Mouse (Mus musculus) erythroblast, embryonic 14.5 days (primary cell): ENCODE measurements around the gene Prop1. TPM values are rescaled to one million over a fixed set of nuclear protein-coding genes. Genes with fewer than 3 reads are reported as not detected.

Experiments
- H3K27me3 ChIP-seq: 2 replicates; pipeline ENCODE4 v1.6.1; 2012; ENCODE audit warnings: inconsistent platforms; ENCODE audit not compliant: control insufficient read depth
- H3K36me3 ChIP-seq: 2 replicates; pipeline ENCODE4 v1.6.1; 2012; ENCODE audit warnings: mild to moderate bottlenecking, inconsistent platforms; ENCODE audit not compliant: control insufficient read depth
- H3K4me1 ChIP-seq: 2 replicates; pipeline ENCODE4 v1.6.1; 2012; ENCODE audit warnings: inconsistent platforms; ENCODE audit not compliant: control insufficient read depth
- H3K4me3 ChIP-seq: replicated peaks from 2 replicates; pipeline ENCODE3; 2012; ENCODE audit warnings: moderate library complexity, mild to moderate bottlenecking, inconsistent platforms
- H3K9me3 ChIP-seq: 2 replicates; pipeline ENCODE4 v1.6.1; 2012; ENCODE audit warnings: low read length, inconsistent platforms, mixed read lengths; ENCODE audit not compliant: control insufficient read depth
- GATA1 ChIP-seq: IDR thresholded peaks from 2 replicates; pipeline ENCODE4 v1.6.1; 2012; ENCODE audit warnings: low read length, inconsistent platforms, mixed read lengths
- TAL1 ChIP-seq: IDR thresholded peaks from 3 replicates; pipeline ENCODE4 v1.6.1; 2012; ENCODE audit warnings: low read length, inconsistent platforms, mixed read lengths
- polyA plus RNA-seq: library from polyadenylated mRNA; stranded (reverse); fragments of >175 nt; gene quantifications from 2 replicates; pipeline ENCODE4 v1.2.3, GENCODE M21; 2012

Prop1 gene
- polyA plus RNA-seq, 1 experiment = not detected

DNA sequence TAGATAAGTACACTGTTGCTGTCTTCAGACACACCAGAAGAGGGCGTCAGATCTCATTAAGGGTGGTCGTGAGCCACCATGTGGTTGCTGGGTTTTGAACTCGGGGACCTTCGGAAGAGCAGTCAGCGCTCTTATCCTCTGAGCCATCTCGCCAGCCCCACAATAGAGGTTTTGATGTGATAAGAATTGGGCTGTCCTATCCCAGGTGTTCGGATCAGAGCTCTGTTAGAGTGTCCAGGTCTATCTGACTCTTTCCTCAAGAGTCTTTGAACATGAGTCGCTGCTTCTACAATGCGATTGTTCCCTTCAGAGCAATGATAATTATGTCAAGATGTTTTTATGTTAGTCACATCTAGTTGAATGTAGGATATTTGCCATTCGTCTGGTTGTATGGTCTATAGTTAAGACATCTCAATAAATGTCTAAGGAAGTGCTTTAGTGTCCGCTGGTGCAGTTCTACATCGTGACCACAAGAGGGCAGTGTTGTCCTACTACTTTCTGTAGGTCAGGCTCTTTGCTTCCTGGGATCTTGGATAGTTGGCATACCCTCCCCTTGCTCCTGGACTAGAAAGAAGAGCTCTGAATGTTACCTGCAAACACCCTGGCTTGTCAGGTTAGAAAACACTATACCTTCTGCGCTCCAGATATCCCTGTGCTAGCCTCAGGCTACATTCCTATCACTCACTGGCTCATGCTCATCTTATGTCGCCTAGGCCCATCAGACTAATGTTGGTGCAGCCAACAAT, 13.8 kb downstream of the Prop1 start:
- H3K36me3 ChIP-seq = no peaks in the 10 kb centered on the region
- no peak overlapping the region for H3K4me3 ChIP-seq
- TF ChIP-seq GATA1 = no peak
- TF ChIP-seq TAL1 = no peak
- peaks cover 17% of the 10 kb centered on the region for H3K9me3 ChIP-seq
- no peaks in the 10 kb centered on the region for H3K27me3 ChIP-seq
- H3K4me1 ChIP-seq = no peaks in the 10 kb centered on the region

DNA sequence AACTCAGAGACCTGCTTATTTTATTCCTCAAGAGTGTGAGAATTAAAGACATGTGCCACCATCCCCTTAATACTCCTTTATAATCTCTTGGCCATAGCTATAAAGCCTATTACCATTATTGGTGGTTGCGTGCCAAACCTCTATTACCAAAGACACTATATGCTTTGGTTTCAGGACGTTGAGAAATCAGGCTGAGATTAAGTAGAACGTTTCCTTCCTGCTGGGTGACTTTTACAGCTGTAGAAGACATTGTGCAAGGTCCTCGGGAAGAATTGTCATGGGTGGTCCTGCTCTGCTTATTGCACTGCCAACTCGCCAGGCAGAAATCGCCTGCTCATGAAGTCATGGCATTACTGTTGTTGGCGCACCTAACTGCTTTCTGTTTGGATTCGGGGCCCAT, 15.1 kb downstream of the Prop1 start:
- Histone ChIP-seq H3K4me3 (no peak overlapping the region), H3K36me3 (no peaks in the 10 kb centered on the region), H3K27me3 (no peaks in the 10 kb centered on the region), H3K4me1 (no peaks in the 10 kb centered on the region), H3K9me3 (peaks cover 17% of the 10 kb centered on the region)
- TF ChIP-seq TAL1 = no peak
- TF ChIP-seq GATA1 = no peak

GRCm38 (mm10) chr11:50932040-50932439, 21.5 kb downstream of the Prop1 start:
- H3K27me3 ChIP-seq = peaks cover 22% of the 10 kb centered on the region
- H3K9me3 ChIP-seq = no peaks in the 10 kb centered on the region
- no peak overlapping the region for H3K4me3 ChIP-seq
- no peaks in the 10 kb centered on the region for H3K36me3 ChIP-seq
- H3K4me1 ChIP-seq = peaks cover 12% of the 10 kb centered on the region
- TF ChIP-seq TAL1 (no peak), GATA1 (no peak)

DNA sequence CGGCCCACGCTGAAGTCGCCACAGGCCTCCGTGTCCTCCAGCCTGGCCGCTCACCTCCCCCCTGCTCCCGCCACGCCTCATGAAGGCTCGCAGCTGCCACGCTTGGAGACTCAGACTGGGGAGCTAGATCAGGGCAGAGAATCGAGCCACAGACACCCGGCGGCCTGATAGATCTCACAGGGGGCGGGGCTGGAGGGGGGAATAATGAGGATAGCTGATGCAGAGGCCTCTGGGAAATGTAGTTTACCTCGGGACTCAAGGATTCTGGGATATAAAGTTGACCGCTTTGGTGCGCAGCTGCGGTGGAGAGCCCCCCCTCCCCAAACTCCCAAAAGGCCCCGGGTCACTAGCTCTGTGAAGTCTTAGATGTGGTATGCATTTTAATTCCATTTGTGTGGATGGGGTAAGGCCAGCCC, 22.1 kb downstream of the Prop1 start, which contains the start of gene Zfp354b:
Zfp354b (minus strand) TSS at position 183 of the 416 bp plus-strand sequence.
- Histone ChIP-seq H3K9me3 (no peaks in the 10 kb centered on the region), H3K36me3 (no peaks in the 10 kb centered on the region), H3K27me3 (peaks cover 22% of the 10 kb centered on the region), H3K4me3 (peak within 1 kb of the TSS; percentile 61), H3K4me1 (peaks cover 12% of the 10 kb centered on the region)
- TF ChIP-seq TAL1 (no peak), GATA1 (no peak)

GRCm38 (mm10) chr11:50931021-50931420, 22.5 kb downstream of the Prop1 start:
- TF ChIP-seq GATA1 = no peak
- no peak for TF ChIP-seq TAL1
- Histone ChIP-seq H3K4me1 (peaks cover 12% of the 10 kb centered on the region), H3K4me3 (peak overlapping the region; percentile 61), H3K27me3 (peaks cover 22% of the 10 kb centered on the region), H3K9me3 (no peaks in the 10 kb centered on the region), H3K36me3 (no peaks in the 10 kb centered on the region)

- Histone ChIP-seq H3K4me3 (peak overlapping the region; percentile 61), H3K27me3 (peaks cover 22% of the 10 kb centered on the region), H3K9me3 (no peaks in the 10 kb centered on the region), H3K36me3 (no peaks in the 10 kb centered on the region), H3K4me1 (peaks cover 12% of the 10 kb centered on the region)
- TF ChIP-seq GATA1 = no peak
- TF ChIP-seq TAL1 = no peak
These were observed 23.0 kb downstream of the Prop1 start for GRCm38 (mm10) chr11:50930469-50931014.

DNA sequence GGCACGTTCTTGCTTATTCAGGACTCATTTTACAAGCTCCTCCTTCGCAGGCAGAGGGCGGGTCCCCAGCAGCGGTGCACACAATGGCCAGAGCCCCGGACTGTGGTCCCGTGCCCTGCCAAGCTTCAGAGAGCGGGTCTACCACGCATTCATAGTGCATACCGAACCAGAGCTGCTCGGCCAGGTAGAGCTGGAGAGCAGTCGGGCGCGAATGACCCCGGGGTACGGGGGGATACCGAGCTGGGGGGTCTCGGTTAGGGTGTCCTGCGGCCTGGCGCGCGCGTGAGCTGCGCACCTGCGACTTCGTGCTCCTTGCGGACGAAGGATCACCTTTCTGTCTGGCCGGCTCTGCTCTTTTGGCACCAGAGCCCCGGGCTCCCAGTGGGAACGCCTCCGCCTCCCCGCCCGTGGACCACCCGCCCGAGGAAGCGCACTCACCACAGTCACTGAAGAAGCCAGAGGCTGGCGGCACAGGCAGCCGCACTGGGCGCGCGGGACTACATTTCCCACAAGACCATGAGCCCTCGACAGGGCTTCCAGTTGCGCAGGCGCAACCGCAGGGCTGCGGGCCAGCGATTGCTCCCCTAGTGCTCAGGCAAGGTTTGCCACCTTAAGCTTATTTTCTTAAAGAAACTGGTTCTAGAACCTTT, 37.8 kb downstream of the Prop1 start, which contains the start of gene Zfp2:
Zfp2 (minus strand) TSS at position 495 of the 650 bp plus-strand sequence.
- Histone ChIP-seq H3K27me3 (no peaks in the 10 kb centered on the region), H3K9me3 (peaks cover 2% of the 10 kb centered on the region), H3K4me1 (peaks cover 8% of the 10 kb centered on the region), H3K4me3 (peak within 1 kb of the TSS; percentile 77), H3K36me3 (peaks cover 11% of the 10 kb centered on the region)
- TF ChIP-seq TAL1 (no peak), GATA1 (no peak)

DNA sequence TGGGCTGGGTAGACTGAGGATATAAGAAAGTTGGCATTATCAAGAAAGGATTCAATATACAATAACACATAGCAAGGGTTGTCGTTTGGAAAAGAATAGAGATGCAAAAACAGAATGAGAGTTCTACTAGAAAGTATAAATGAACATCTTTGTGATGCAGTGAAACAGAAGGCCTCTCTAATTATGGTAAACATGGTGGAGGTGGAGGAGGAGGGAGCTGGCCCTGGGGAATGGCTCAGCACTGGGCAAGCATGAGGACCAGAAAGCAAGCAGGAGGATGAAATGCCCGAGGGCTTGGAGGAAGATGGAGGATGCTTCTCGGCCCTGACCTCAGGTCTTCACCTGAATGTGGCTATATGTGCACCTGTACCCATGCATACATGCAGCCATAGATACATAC, 39.1 kb downstream of the Prop1 start:
- TF ChIP-seq GATA1 = no peak
- no peak for TF ChIP-seq TAL1
- Histone ChIP-seq H3K4me3 (no peak overlapping the region), H3K36me3 (peaks cover 19% of the 10 kb centered on the region), H3K27me3 (no peaks in the 10 kb centered on the region), H3K4me1 (peaks cover 8% of the 10 kb centered on the region), H3K9me3 (peaks cover 2% of the 10 kb centered on the region)

DNA sequence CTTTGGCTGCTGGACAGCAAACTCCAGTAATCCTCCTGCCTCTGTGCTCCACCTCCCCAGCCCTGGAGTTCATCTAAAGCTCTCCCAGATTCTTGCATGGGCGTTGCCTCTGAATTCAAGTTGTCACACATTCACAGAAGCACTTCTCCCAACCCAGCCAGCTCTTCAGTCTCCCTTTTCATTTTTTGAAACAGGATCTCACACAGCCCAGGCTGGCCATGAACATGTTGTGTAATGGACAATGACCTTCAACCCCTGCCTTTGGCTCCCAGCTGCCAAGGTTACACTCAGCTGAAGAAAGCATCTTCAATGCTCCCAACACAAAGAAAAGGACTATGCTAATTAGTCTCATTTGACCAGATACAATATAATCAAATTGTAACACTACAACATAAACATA, 40.3 kb downstream of the Prop1 start:
- H3K4me1 ChIP-seq = peaks cover 8% of the 10 kb centered on the region
- TF ChIP-seq GATA1 = no peak
- TF ChIP-seq TAL1 = no peak
- peaks cover 2% of the 10 kb centered on the region for H3K9me3 ChIP-seq
- H3K27me3 ChIP-seq = no peaks in the 10 kb centered on the region
- H3K4me3 ChIP-seq = no peak overlapping the region
- H3K36me3 ChIP-seq = peaks cover 25% of the 10 kb centered on the region
